Mouse (Mus musculus) hindlimb bud, embryonic 11.5 days (tissue): ENCODE data around the gene Sla2.
"Not testable (repeated sequence)": the region's sequence is repeated elsewhere in the genome, so short reads cannot be mapped to it uniquely, and the experiment has no call there.

ENCODE experiments used
- DNase-seq: peaks from one replicate; pipeline ENCODE4 v3.0.0-alpha.2; 2012; ENCODE audit warnings: low read depth, low spot score; ENCODE audit errors: extremely low spot score

The Sla2 gene

DNA sequence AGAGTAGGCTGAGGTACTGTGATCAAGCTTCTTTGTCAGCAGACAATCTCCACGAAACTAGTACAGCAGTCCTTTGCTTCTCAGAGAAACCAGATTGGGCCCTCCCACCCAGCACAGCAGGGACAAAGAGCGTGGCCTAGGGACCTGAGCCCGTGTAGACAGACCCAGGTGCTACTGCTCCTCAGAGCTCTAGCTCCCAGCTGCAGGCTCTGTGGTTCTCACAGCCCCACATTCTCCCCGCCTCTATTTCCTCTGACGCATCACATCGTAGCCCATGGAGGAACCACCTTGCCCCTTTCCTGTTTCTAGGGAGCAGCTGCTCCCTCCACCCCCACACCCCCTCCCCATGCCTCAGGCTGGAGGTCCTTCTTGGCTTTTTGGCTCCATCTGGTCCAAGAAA, at the start of gene Sla2:
Sla2 (minus strand) TSS at position 176 of the 400 bp plus-strand sequence.
- no peak for DNase-seq

DNA sequence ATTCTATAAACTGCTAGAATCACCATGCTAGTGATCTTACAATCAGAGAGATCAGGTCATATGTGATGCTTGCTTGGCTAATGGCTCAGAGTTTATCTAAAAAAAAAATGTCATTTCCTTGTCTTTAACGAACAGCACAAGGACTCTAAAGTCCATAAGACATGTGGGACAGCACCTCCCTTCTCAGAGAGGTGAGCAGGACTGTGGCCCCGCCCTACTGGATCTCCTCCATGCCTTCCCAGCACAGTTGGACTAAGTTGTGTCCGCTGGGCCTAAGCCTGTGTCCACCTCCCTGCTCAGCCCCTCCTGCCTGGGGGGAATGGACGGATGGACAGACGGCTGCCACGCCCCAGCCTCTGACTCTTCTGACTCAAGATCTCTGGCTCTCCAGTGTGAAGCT, 48.0 kb upstream of the Sla2 start:
- no peak for DNase-seq

DNA sequence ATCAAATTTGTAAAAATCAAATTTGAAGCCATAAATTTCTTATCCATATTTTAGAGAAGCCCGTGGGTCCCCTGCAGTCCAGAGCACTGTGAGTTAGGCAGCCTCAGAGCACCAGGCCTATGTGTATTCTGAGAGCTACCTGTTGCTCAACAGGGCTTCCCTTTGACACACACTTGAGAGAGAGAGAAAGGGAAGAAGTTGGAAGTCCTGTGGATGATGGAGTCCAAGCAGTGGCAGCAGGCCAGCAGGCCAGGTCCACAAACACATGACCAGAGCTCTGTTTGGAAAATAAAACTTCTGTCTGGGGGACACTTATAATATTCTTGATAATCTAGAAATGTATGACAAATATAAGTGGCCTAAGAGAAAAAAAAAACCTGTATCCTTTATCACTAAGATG, 46.4 kb upstream of the Sla2 start:
- no peak for DNase-seq

DNA sequence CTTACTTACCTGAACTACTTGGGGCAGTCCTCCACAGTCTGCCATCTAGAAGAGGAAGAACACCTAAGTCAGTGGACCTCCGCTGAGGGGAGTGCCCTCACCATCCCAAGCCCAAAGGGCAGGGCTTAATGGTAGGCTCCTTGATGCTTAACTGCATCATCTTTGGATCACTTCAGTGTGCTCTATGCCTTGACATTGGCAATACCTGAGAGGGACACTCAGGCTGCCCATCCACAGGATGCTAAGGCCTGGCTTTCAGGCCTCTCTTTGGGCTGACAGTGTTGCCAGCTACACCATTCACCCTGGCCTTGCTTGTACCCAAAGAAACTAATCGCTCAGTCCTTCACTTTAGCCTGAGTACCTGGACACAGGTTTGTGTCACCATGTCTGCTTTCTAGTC, 44.4 kb upstream of the Sla2 start:
- DNase-seq, result no peak

DNA sequence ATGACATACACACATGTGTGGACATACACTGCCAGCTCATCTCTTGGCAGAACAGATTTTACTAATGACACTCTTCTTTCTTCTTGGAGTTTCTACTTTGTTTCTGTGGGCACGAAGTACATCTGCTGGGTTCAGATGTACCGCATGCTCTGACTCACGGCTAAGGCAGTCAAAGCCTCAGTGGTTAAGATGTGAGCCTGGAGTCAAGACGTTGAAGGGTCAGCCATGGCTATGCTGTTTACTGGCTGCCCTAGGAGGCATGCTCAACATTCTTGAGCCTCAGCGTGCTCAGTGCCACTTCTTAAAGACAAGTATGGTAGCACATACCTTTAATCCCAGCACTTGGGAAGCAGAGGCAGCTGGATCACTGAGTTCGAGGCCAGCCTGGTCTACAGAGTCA, 43.6 kb upstream of the Sla2 start:
- DNase-seq, result no peak

DNA sequence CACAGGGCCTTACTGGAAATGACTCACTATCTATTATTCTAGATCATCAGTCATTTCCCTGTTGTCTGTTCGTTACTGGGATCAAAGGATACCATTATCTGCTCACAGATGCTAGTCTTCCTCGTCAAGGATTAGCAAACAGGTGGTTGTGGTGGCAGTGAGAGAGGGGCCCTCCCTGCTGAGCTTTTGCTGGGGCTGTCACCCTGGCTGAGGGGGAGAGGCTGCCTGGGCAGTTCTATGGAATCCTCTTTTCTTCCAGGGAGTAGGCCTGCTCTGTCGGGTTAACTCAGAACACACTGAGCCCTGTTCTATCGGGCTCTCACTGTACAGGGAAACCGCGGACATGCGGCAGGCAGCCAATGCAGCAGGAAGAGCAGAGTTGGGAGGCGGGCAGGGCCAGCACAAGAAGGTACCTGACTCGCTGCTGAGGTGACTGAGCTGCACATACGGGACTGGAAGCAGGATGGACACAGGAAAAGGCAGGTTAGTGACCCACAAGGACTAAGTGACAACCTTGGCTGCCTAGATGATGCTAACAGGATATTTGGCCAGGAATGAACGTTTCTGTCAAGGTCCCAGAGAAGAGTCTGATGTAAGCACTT, 42.6 kb upstream of the Sla2 start:
- no peak for DNase-seq

DNA sequence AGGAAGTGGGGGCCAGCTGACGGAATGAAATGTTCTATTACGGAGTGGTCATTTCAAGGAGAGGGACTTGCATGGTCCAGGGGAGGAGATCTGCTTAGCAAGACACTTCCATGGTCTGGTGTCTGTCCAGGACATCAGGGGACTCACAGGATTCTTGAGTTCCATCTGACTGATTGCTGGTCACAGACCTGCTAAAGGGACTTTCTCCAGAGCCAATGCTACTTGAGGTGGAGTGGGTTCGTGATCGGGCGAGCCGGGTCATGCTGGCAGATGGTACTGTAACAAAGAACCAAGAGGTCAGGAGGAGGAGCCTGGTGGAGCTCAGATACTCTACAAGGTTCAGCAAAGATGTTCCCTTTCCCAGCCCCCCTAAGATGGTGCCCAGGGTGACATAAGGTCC, 41.6 kb upstream of the Sla2 start:
- DNase-seq, result no peak

DNA sequence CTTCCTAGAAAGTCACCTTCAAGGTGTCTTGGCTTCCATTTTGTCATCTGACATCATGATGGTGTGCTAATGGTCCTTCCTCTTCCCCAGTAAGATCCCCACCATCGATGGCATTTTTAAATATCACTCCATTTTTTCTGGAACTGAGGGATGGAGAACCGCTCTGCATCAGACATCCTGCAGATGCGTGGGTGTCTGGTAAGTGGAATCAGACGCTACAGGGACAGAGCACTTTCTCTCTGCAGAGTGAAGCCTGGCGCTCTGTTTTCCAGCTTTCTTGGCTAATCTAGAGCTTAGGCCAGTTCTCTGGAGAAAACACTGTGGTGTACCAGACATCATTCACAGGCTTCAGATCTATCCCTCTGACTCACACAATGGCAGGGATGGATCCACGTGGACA, 40.7 kb upstream of the Sla2 start:
- no peak for DNase-seq

DNA sequence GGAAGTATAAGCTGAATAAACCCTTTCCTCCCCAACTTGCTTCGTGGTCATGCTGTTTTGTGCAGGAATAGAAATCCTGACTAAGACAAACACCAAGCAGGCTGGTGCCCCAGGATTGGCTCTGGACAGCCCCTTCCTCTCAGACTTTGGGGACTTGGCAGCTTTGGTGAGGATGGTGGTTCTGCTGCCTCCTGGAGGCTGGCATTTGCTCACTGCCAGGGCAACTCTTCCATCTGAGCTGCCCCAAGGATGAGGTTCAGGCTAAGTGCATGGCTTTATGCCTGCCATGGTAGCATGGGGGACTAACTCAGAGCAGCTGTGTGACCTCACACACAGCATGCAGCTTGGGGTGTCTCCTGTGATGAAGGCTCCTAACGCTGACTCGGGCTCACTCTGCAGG, 38.6 kb upstream of the Sla2 start:
- not testable (repeated sequence) for DNase-seq

DNA sequence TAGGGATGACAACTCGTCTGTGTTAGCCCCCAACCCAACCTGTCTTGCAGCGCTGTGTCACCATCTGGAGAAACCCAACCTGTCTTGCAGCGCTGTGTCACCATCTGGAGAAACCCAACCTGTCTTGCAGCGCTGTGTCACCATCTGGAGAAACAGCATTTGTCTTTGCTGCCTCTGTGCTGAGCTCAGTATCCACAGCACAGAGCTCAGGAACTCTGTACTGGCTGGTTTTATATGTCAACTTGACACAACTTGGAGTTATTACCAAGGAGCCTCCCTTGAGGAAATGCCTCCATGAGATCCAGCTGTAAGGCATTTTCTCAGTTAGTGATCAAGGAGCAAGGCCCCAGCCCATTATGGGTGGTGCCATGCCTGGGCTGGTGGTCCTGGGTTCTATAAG, 38.1 kb upstream of the Sla2 start:
- not testable (repeated sequence) for DNase-seq

DNA sequence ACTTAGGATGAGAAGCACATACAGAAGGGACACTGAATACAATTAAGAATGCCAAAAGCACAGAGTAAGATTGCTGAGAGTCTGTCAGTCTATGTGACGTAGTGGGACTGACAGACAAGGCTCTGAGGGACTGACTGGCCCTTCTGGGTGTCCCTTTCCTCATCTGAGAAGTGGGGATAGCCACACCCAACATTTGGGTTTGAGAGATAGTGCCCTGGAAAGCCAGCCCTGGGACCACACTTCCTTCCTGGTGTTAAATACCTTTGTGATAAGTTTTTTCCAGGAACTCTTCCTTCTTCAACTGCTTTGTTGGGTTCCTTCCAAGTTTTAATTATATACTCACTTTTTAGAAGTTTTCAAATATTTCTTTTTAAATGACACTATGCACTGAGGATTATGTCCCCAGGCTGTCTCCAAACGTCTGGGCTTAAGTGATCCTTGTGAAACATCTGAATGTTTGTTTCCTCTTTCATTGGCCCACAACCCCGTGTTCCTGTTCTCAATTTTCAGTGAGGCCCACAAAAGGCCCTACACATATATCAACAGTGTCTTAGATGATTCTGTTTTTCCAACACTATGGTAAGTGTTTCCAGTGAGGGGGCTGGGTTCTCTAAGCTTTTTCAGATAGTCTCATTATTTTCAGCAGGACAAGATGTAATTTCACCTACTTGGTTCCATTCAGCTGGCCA, 37.4 kb upstream of the Sla2 start:
- DNase-seq, result no peak

DNA sequence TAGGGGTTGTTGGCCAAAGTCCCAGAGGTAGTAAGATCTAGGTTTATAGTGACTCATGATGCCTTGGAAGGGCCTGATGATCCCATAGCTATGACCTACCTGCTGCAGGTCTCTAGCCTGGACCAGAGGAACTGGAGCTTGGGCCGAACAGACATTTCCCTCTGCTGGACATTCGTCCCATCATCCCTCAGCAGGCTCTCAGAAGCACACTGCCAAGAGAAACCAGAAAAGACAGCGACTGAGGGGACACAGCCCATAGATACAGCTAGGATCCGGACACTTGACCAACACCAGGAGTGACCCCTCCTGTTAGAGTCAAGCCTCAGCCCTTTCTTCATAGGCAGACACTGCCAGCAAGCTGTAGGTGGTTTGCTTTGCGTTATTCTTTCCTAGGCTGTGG, 36.1 kb upstream of the Sla2 start:
- no peak for DNase-seq

DNA sequence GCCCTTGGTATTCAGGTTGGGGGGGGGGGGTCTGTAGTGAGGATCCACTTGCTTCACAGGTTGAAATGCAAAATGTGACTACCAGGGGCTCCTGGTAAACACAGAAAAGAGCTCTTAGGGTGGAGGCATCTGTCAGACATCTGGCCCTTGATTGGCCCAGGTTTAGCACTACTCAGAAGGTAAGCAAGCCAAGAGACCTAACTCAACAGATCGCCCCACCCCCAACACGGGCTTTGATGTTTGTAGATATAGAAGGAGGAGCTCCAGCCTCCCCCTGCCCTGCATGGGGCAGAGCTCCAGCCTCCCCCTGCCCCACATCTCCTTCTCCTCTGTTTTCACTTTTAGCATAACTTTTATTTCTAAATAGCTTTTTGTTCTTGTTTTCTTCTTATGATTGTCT, 32.8 kb upstream of the Sla2 start:
- no peak for DNase-seq

DNA sequence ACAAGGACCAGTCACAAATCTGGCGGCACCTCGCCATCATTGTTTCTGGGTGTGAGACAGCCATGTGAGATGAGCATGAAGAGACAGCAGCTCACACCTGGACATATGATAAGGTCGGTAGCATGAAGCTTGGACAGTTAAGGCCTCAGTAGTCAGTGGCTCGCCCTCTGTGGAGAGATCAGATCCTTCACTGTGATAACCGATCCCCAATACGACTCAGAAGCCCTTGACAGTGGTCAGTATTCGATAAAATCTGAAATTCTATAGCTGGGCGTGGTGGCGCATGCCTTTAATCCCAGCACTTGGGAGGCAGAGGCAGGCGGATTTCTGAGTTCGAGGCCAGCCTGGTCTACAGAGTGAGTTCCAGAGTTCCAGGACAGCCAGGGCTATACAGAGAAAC, 32.2 kb upstream of the Sla2 start:
- not testable (repeated sequence) for DNase-seq

DNA sequence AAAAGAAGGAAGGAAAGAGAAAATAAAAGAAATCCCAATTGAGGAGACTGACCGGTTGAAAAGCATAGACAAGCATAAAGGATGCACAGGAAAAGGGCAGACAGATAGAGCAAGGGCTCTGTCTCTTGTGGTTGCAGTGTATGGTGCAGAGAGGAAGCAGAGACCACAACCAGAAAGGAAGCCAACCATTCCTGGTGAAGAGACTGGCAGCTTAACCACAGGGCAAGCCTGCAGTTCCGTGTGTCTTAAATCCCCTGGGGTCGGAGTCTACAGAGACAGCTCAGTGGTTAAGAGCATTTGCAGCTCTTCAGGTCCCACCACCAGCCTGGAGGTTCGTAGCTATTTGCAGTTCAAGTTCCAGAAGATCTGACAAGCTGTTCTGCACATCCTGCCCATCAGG, 31.6 kb upstream of the Sla2 start:
- no peak for DNase-seq

DNA sequence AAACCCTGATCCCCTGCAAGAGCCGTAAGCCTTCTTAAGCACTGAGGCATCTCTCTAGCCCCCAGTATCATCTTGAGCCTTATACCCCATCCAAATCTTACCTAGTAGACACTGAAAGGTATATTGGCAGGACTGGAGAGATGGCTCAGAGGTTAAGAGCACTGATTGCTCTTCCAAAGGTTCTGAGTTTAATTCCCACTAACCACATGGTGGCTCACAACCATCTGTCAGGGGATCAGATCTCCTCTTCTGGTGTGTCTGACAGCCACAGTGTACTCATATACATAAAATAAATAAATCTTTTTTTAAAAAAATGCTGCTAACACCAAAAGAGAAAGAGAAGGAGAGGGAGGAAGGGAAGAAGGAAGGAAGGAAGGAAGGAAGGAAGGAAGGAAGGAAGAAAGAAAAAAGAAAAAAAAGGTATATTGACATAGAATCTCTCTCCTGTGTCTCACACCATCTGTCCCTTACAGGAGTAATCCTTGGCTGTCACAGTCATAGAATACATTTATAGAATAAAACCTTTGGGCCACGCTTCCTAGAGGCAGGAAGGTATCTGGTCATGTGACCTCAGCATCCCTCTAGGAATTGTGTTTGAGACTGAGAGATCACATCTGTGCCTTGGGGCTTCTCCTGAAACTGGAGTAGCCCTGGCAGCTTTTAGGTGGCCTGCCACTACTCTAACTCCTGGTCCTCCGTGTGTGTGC, 29.6 kb upstream of the Sla2 start:
- no peak for DNase-seq

DNA sequence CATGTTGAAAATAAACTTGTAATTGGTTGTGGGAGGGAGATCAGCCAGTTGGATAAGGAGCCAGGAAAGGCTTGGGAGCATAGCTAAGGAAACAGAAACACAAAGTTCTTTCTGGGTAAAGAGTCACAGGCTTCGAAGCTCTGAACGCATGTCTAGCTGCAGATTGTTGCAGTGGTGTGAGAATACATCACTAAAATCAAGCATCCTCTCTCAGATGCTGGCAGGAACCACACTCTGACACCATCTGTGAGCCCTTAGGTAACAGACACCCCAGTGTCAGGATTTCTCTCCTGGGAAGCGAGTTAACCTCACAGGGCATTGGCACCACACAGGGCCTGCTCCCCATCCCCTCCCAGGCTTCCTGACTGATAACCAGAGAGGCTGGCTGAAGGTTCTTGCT, 28.6 kb upstream of the Sla2 start:
- DNase-seq, result no peak

DNA sequence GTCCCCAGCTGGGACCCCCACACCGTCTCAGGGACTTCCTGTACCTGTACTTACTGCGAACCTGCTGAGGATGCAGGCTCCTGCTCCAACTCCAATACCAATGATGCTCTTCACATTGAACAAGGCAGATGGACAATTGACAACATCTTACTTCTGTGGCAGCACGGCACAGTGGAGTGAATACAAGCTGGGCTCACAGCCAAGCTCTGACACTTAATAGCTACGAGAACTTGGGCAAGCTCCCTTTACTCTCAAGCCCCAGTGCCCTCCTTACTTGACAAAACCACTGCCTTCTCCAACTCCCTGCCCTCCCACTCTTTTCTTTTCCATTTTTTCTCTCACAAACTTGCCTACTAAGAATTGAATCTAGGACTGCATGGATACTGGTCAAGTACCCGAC, 26.2 kb upstream of the Sla2 start:
- DNase-seq, result no peak

DNA sequence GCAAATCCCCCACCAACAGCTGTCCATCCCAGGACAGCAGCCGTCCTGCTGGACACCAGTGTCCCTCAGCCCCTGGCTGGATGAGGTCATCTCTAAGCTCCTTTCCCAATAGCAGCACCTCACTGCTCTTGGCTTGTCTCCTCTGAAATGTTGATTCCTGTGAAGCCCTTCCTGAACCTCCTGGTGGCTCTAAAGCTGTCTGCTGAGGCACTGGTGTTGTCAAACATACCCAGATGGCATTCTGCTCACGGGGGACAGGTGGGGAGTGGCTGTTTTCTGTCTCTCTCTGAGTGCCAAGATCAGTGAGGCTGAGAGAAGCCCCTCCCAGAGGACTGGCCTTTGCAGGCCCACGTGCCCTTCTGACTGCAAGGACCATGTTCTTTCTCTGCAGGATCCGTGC, 18.9 kb upstream of the Sla2 start:
- DNase-seq, result not testable (repeated sequence)

DNA sequence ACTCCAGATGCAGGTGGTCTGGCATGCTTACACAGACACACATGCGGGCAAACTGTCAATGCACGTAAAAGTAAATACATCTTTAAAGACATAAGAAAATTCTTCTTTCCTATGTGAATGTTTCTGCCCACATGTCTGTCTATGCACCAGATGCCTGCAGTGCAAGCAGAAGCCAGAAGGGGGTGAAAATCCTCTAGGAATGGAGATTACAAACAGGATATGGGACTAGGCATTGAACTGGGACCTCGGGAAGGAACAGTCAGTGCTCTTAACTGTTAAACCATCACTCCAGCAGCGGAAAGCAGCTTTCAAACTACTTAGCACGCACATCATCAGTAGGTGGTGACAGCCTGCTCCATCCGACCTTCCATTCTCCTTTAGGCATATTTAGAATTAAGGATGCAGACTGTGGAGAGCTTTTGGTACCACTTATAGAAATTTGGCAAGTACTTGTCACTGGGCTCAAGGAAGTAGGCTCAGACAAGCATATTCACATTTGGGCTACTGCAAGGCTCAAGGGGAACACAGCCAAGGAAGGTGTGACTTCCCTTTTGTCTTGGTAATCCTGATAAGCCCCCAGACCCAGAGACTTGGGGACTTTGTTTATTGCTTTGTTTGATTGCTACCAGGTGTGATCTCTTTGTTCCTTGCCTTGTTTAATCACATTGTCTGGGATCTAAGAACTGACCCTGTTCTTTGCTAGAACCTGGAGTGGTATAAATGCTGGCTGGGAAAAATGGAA, 18.2 kb upstream of the Sla2 start:
- DNase-seq, result peak; percentile 54

DNA sequence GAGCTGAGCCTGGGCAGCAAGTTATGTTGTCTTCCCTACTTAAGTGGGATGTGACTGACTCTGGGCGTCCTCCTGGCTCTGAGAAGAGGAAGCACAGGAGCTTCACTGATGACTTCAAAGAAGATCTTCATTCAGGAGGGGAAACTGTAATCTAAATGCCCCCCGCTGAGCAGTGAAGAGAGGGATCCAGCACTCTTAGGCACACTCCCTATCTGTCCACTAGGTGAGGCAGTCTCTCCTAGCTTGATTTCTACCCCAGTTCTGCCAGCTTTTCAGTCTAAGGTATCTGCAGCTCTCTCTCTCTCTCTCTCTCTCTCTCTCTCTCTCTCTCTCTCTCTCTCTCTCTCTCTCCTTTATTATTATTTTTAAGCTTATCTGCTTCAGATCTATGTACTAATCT, 16.4 kb upstream of the Sla2 start:
- no peak for DNase-seq

DNA sequence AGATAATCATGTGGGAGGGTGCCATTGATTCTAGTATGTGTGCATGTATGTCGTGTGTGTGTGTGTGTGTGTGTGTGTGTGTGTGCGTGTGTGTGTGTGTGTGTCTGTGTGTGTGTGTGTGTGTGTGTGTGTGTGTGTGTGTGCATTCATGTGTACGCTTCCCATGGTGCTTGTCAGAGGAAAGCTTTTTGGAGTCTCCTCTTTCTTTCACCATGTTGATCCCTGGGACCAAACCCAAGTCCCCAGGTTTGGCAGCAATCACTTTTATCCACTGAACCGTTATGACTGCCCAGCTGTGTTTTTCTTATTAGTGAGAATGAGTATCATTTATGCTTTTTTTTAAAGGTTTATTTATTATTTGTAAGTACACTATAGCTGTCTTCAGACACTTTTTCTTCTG, 15.4 kb upstream of the Sla2 start:
- not testable (repeated sequence) for DNase-seq
